Mouse (Mus musculus) thymus, adult 2 months (tissue): ENCODE measurements around the gene Dhx16.

Experiments used
- CTCF ChIP-seq: fragments of 200-500 bp; IDR thresholded peaks from 2 replicates; pipeline ENCODE4 v1.5.1; 2012; ENCODE audit warnings: mild to moderate bottlenecking, control low read depth, low read length, moderate library complexity, borderline replicate concordance; ENCODE audit not compliant: control insufficient read depth, poor library complexity, insufficient read depth; ENCODE audit errors: extremely low read depth
- POLR2A ChIP-seq: fragments of 200-500 bp; IDR thresholded peaks from 2 replicates; pipeline ENCODE4 v1.6.1; 2012; ENCODE audit warnings: mild to moderate bottlenecking, low read length, control low read depth, moderate library complexity; ENCODE audit not compliant: control insufficient read depth, poor library complexity, insufficient read depth; ENCODE audit errors: extremely low read depth

DNA sequence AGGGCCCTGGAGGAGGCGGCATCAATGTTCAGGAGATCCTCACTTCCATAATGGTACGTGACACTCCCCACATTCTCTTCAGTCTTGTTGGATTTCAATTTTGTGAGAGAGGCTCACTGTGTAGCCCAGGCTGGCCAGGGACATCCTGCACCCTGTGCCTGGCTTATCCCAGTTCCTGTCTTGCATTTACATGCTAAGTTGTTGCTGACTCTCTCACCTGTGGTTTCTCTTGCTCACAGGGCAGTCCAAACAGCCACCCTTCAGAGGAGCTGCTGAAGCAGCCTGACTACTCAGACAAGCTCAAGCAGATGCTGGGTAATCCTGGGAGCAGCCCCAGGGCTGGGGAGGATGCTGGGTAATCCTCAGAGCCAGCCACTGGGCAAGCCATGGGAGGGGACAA, 49.9 kb downstream of the Dhx16 start:
- TF ChIP-seq POLR2A, result no peak
- TF ChIP-seq CTCF, result no peak
